ENCODE assay signal across 14 mouse cellular contexts in genomic region chr7:127820836-127821509, GRCm38 (mm10). TPM values are rescaled to one million over a fixed set of nuclear protein-coding genes. Genes with fewer than 3 reads are reported as not detected.
DNase-seq lines count a peak whose midpoint lies in the region; ATAC-seq and TF ChIP-seq lines count a peak whose summit lies in the region.
"Had no signal": no experiment of that assay in that cellular context is flagged by ENCODE, and none has a peak within 500 bp of the region (broad histone marks: within the 10 kb centered on the region; RNA-seq: fewer than 3 reads in every experiment).

No protein-coding gene starts in this region.

- no peaks in the 10 kb centered on the region for H3K36me3 ChIP-seq in intestine, embryonic 15.5 days
- H3K36me3 ChIP-seq in intestine, postnatal 0 days (ENCODE audit: control insufficient read depth, insufficient read depth), result no peaks in the 10 kb centered on the region
- H3K36me3 ChIP-seq in lung, embryonic 16.5 days (ENCODE audit: control insufficient read depth, insufficient read depth, low read length), result no peaks in the 10 kb centered on the region
- H3K36me3 ChIP-seq: heart, embryonic 12.5 days had no signal

- H3K9ac ChIP-seq in intestine, embryonic 15.5 days, result no peak overlapping the region
- no peak overlapping the region for H3K9ac ChIP-seq in intestine, postnatal 0 days (ENCODE audit: low read depth, low read length)
- no peak overlapping the region; the same call in 1 of the 2 replicates for H3K9ac ChIP-seq in lung, embryonic 16.5 days (ENCODE audit: low read length)
- H3K9ac ChIP-seq: limb, embryonic 13.5 days had no signal

- peaks cover 7% of the 10 kb centered on the region; the same call in 1 of the 2 replicates for H3K4me1 ChIP-seq in intestine, embryonic 15.5 days (replicated peaks)
- H3K4me1 ChIP-seq in intestine, postnatal 0 days (replicated peaks; ENCODE audit: control insufficient read depth, insufficient read depth, low read length), result no peaks in the 10 kb centered on the region
- H3K4me1 ChIP-seq in lung, embryonic 16.5 days (replicated peaks; ENCODE audit: control insufficient read depth, insufficient read depth, low read length), result peaks cover 2% of the 10 kb centered on the region; the same call in 1 of the 2 replicates

- TF ChIP-seq CTCF in intestine, postnatal 0 days (IDR thresholded peaks at IDR 0.05; ENCODE audit: low read depth), result no peak

- no peak for ATAC-seq in intestine, embryonic 15.5 days
- ATAC-seq in intestine, postnatal 0 days, result no peak
- ATAC-seq in lung, embryonic 16.5 days (ENCODE audit: low read depth), result peak; percentile 34; the same call in 1 of the 2 replicates

- H3K4me2 ChIP-seq in intestine, embryonic 15.5 days (replicated peaks), result no peak overlapping the region
- no peak overlapping the region for H3K4me2 ChIP-seq in intestine, postnatal 0 days (replicated peaks; ENCODE audit: low read depth)
- H3K4me2 ChIP-seq in lung, embryonic 16.5 days (ENCODE audit: low read depth, low read length), result no peak overlapping the region
- H3K4me2 ChIP-seq: heart, embryonic 12.5 days; limb, embryonic 13.5 days had no signal

- DNase-seq in cerebellum, adult 9-10 months, result peak; percentile 57
- DNase-seq in cerebellum, postnatal 4 days (ENCODE audit: low spot score in 2 of 2), result no peak
- DNase-seq in lung, postnatal 25 days (ENCODE audit: low spot score), result no peak
- peak; percentile 55 for DNase-seq in kidney, postnatal 14 days
- DNase-seq in thymus, postnatal 10 days (ENCODE audit: low spot score in 2 of 2), result no peak
- DNase-seq: cerebellum, adult 11 months; layer of hippocampus, postnatal 36 days had no signal

- no peak overlapping the region for H3K4me3 ChIP-seq in intestine, embryonic 15.5 days (replicated peaks)
- no peak overlapping the region for H3K4me3 ChIP-seq in intestine, postnatal 0 days (ENCODE audit: low read depth, low read length)
- H3K4me3 ChIP-seq in lung, embryonic 16.5 days (ENCODE audit: low read length), result no peak overlapping the region
- H3K4me3 ChIP-seq: heart, embryonic 12.5 days; limb, embryonic 13.5 days had no signal

- no peaks in the 10 kb centered on the region for H3K9me3 ChIP-seq in intestine, embryonic 15.5 days
- H3K9me3 ChIP-seq in intestine, postnatal 0 days (ENCODE audit: control insufficient read depth), result no peaks in the 10 kb centered on the region
- no peaks in the 10 kb centered on the region for H3K9me3 ChIP-seq in lung, embryonic 16.5 days (ENCODE audit: control insufficient read depth, low read length)
- H3K9me3 ChIP-seq: heart, embryonic 12.5 days; limb, embryonic 13.5 days had no signal

- H3K27me3 ChIP-seq in intestine, embryonic 15.5 days (replicated peaks), result no peaks in the 10 kb centered on the region
- no peaks in the 10 kb centered on the region for H3K27me3 ChIP-seq in intestine, postnatal 0 days (replicated peaks; ENCODE audit: control insufficient read depth, insufficient read depth, low read length)
- no peaks in the 10 kb centered on the region for H3K27me3 ChIP-seq in lung, embryonic 16.5 days (ENCODE audit: control insufficient read depth, insufficient read depth, low read depth, low read length)
- H3K27me3 ChIP-seq: limb, embryonic 13.5 days had no signal

- H3K27ac ChIP-seq in intestine, embryonic 15.5 days, result 0 out of 2 replicates have a peak overlapping the region, but pooled peaks have one; percentile 13
- no peak overlapping the region for H3K27ac ChIP-seq in intestine, postnatal 0 days (ENCODE audit: low read depth, low read length)
- H3K27ac ChIP-seq in lung, embryonic 16.5 days (ENCODE audit: low read length), result peak overlapping the region; percentile 64
- H3K27ac ChIP-seq: limb, embryonic 13.5 days had no signal

- WGBS in intestine, embryonic 15.5 days, result 53% methylated on average over 13 of the region's 13 CpGs
- WGBS in intestine, postnatal 0 days, result 62% methylated on average over 13 of the region's 13 CpGs
- 49% methylated on average over 13 of the region's 13 CpGs for WGBS in lung, embryonic 16.5 days

RNA-seq across cellular contexts. Expression of gene Stx4a, which starts 3.1 kb away (rescaled TPM):
- polyA plus RNA-seq in intestine, embryonic 15.5 days (2015; fragmentation: Nextera tagmentation; extraction: Ambion mirVana), result 40.6 and 40.7 TPM in 2 replicates
- 38.9 and 46.6 TPM in 2 replicates for polyA plus RNA-seq in intestine, postnatal 0 days (2015; fragmentation: Nextera tagmentation; extraction: Ambion mirVana)
- polyA plus RNA-seq in lung, embryonic 16.5 days (2015; fragmentation: Nextera tagmentation; extraction: Ambion mirVana), result 44.5 and 45.1 TPM in 2 replicates

RNA-seq across cellular contexts. Expression of gene Stx1b, which starts 3.4 kb away (rescaled TPM):
- polyA plus RNA-seq in intestine, embryonic 15.5 days (2015; fragmentation: Nextera tagmentation; extraction: Ambion mirVana), result 3.2 and 3.4 TPM in 2 replicates
- polyA plus RNA-seq in intestine, postnatal 0 days (2015; fragmentation: Nextera tagmentation; extraction: Ambion mirVana), result 0.74 and 1.1 TPM in 2 replicates
- 1.1 and 1.3 TPM in 2 replicates for polyA plus RNA-seq in lung, embryonic 16.5 days (2015; fragmentation: Nextera tagmentation; extraction: Ambion mirVana)

RNA-seq across cellular contexts. Expression of gene Hsd3b7, which starts 20.6 kb away (rescaled TPM):
- 28.0 and 31.2 TPM in 2 replicates for polyA plus RNA-seq in intestine, embryonic 15.5 days (2015; fragmentation: Nextera tagmentation; extraction: Ambion mirVana)
- 35.2 and 37.3 TPM in 2 replicates for polyA plus RNA-seq in intestine, postnatal 0 days (2015; fragmentation: Nextera tagmentation; extraction: Ambion mirVana)
- 27.5 and 32.1 TPM in 2 replicates for polyA plus RNA-seq in lung, embryonic 16.5 days (2015; fragmentation: Nextera tagmentation; extraction: Ambion mirVana)

RNA-seq across cellular contexts. Expression of gene Gm49388, which starts 35.6 kb away (rescaled TPM):
- not detected in 2 replicates for polyA plus RNA-seq in intestine, embryonic 15.5 days (2015; fragmentation: Nextera tagmentation; extraction: Ambion mirVana)
- not detected in 2 replicates for polyA plus RNA-seq in intestine, postnatal 0 days (2015; fragmentation: Nextera tagmentation; extraction: Ambion mirVana)
- polyA plus RNA-seq in lung, embryonic 16.5 days (2015; fragmentation: Nextera tagmentation; extraction: Ambion mirVana), result not detected in 2 replicates
- polyA plus RNA-seq: forebrain, embryonic 11.5 days; heart, embryonic 12.5 days; limb, embryonic 13.5 days; thymus, postnatal 0 days had no signal

RNA-seq across cellular contexts. Expression of gene Setd1a, which starts 44.5 kb away (rescaled TPM):
- polyA plus RNA-seq in intestine, embryonic 15.5 days (2015; fragmentation: Nextera tagmentation; extraction: Ambion mirVana), result 15.2 and 17.4 TPM in 2 replicates
- polyA plus RNA-seq in intestine, postnatal 0 days (2015; fragmentation: Nextera tagmentation; extraction: Ambion mirVana), result 9.7 and 9.9 TPM in 2 replicates
- 13.8 and 18.1 TPM in 2 replicates for polyA plus RNA-seq in lung, embryonic 16.5 days (2015; fragmentation: Nextera tagmentation; extraction: Ambion mirVana)

Comparison
In these comparisons a context has a peak if more than half of its experiments do, and no peak if none do; other contexts are left out.
1. DNase-seq: peak in cerebellum, adult 9-10 months (single experiment) and kidney, postnatal 14 days (single experiment); none in cerebellum, postnatal 4 days (0 of 2), lung, postnatal 25 days (single experiment) and thymus, postnatal 10 days (0 of 2).